Mouse (Mus musculus) ES-E14 (cell line): Measurements from ENCODE around the gene Itpr1. TPM values are rescaled to one million over a fixed set of nuclear protein-coding genes. Genes with fewer than 3 reads are reported as not detected.

ENCODE experiments used
- DNase-seq: peaks from one replicate; pipeline ENCODE4 v3.0.0-alpha.2; 2013; ENCODE audit warnings: low read depth, low spot score
- H3K27ac ChIP-seq: 2 replicates; pipeline ENCODE4 v1.5.1; 2012; ENCODE audit warnings: low read depth, mild to moderate bottlenecking, low read length, moderate library complexity, mixed read lengths; ENCODE audit not compliant: poor library complexity, insufficient read depth, severe bottlenecking
- H3K36me3 ChIP-seq: 2 replicates; pipeline ENCODE4 v1.6.1; 2012; ENCODE audit warnings: mild to moderate bottlenecking, low read length, moderate library complexity, mixed read lengths; ENCODE audit not compliant: control insufficient read depth, poor library complexity, insufficient read depth, severe bottlenecking
- H3K4me1 ChIP-seq, 2 experiments: fragments of 150-350 bp in 1 of 2; sonication (generic) in 1 of 2; 2 replicates each; pipeline ENCODE4 v1.6.1; 2012; ENCODE audit warnings: low read length in 2 of 2, mild to moderate bottlenecking in 1 of 2, mixed read lengths in 1 of 2; ENCODE audit not compliant: control insufficient read depth in 2 of 2, insufficient read depth in 2 of 2, poor library complexity in 1 of 2
- H3K4me3 ChIP-seq, 2 experiments: fragments of 150-350 bp in 1 of 2; sonication (generic) in 1 of 2; 2 replicates each; pipeline ENCODE4 v1.5.1; 2012; ENCODE audit warnings: low read length in 2 of 2, low read depth in 1 of 2, mild to moderate bottlenecking in 1 of 2, mixed read lengths in 1 of 2; ENCODE audit not compliant: insufficient read depth in 1 of 2, poor library complexity in 1 of 2, severe bottlenecking in 1 of 2
- H3K9ac ChIP-seq: 2 replicates; pipeline ENCODE4 v1.6.1; 2012; ENCODE audit warnings: low read depth, mild to moderate bottlenecking, low read length, mixed read lengths; ENCODE audit not compliant: poor library complexity, insufficient read depth, severe bottlenecking
- H3K9me3 ChIP-seq: fragments of 150-350 bp; sonication (generic); 2 replicates; pipeline ENCODE4 v1.6.1; 2012; ENCODE audit warnings: low read depth, mild to moderate bottlenecking, low read length; ENCODE audit not compliant: control insufficient read depth, insufficient read depth
- CHD2 ChIP-seq: IDR thresholded peaks from 2 replicates; pipeline ENCODE4 v1.6.1; 2014; ENCODE audit warnings: mild to moderate bottlenecking, low read depth, low read length, inconsistent platforms
- HCFC1 ChIP-seq: IDR thresholded peaks from 2 replicates; pipeline ENCODE4 v1.6.1; 2012; ENCODE audit warnings: low read length, inconsistent platforms, borderline replicate concordance; ENCODE audit not compliant: insufficient read depth
- MAFK ChIP-seq: IDR thresholded peaks from 2 replicates; pipeline ENCODE4 v1.6.1; 2014; ENCODE audit warnings: mild to moderate bottlenecking, low read depth, low read length, inconsistent platforms; ENCODE audit not compliant: insufficient read depth
- ZC3H11A ChIP-seq: IDR thresholded peaks from 2 replicates; pipeline ENCODE4 v1.6.1; 2012; ENCODE audit warnings: low read depth, mild to moderate bottlenecking, inconsistent platforms, low read length, borderline replicate concordance
- ZNF384 ChIP-seq: IDR thresholded peaks from 2 replicates; pipeline ENCODE4 v1.6.1; 2012; ENCODE audit warnings: low read depth, low read length, inconsistent platforms
- in situ Hi-C, 2 experiments: fragments of 600-800 bp; cut with MboI; formaldehyde crosslinking; loops; one replicate each; pipeline ENCODE4 v1.15.1; 2025; ENCODE audit warnings: low sequenced_read_pairs in 2 of 2, inconsistent platforms in 1 of 2; ENCODE audit not compliant: unreplicated experiment in 2 of 2
- total RNA-seq: library from RNA; depleted of rRNA; stranded (reverse); fragments of 300-350 nt; gene quantifications from 2 replicates; pipeline ENCODE4 v1.2.3, GENCODE M21; 2012

The Itpr1 gene
- total RNA-seq, 1 experiment, result 52.8 TPM

DNA sequence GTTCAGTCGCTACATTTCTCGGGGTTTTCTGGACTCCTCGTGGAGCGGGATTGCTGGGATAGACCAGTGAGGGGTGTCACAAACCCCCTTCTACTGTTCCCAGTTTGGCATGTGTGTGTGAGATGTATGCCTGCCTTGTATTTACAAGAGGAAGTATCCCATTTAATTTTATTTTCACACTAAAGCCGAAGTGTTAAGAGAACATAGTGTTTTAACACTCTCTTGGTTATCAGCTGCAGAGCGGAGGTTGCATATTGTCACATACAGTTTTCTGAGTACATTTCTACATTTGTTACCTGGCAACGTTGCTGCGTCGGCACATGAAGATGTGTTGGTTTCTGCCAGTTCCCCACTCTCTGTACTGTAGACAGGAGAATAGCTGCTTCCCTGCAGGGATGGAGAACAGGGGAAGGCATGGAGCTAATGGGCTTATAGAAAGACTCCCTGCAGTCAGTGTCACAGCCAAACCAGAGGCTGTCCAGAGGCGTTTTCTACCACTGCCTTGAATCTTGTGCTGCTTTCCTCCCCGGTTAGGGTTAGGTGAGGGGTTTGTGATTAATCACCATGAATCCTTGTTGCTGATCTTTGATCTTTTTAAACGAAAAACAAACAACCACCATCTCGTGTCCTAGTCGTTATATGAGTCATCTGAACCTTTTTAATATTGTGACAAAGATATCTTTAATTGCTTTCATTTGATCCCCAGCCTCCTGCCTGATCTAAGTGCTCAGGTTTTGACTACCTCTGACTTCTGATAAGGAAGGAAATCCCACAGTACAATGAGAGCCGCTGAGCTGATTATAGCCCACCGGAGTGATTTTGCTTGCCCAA is 241.4 kb downstream of the Itpr1 start:
- peaks cover 6 to 27% of the 10 kb centered on the region in 2 experiments for H3K4me1 ChIP-seq
- H3K36me3 ChIP-seq, result no peaks in the 10 kb centered on the region
- TF ChIP-seq HCFC1 (no peak), CHD2 (no peak), MAFK (no peak), ZNF384 (no peak), ZC3H11A (no peak)
- in situ Hi-C loops, result no loop called here
- H3K9ac ChIP-seq, result no peak overlapping the region
- H3K4me3 ChIP-seq, result no peak overlapping the region
- no peaks in the 10 kb centered on the region for H3K9me3 ChIP-seq
- H3K27ac ChIP-seq, result no peak overlapping the region
- no peak for DNase-seq

DNA sequence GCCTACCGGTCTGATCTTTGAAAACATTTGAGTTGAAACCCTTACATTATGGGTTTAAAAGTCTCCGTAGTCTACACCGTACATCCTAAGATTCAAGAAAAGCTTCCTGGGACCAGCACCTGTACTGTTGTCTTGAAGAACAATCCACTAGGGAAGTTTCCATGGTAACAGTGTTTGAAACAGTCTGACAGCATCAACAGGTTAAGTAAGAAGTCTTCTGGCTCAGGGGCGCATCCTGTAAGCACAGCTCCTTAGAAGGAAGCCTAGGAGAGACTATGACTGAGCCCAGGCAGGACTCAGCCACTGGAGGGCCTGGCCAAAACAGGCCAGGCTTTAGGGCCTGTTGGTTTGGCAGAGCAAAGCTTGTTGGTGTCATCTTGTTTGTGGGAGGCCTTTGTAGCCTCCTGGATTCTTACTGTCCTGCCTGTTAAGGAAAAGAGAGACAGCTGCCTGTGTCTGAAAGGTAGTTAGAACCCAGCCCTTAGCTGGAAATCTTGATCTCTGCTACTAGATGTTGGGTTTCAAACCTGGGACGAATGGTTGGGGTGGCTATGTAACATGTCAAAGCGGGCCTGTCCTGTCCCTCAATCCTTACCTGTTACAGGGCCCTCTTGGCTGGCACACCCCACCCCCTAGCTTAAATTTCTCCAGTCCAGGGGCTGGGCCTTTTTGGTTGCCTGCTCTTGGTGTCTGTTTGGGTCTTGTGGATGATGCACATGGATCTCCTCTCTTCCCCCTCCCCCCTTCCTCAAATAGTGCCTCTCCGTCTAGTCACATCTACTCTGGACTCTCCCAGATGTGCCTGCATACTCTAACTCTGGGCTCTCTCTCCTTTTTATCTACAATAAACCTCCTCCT is 242.3 kb downstream of the Itpr1 start:
- no peaks in the 10 kb centered on the region for H3K9me3 ChIP-seq
- H3K9ac ChIP-seq, result no peak overlapping the region
- H3K36me3 ChIP-seq, result no peaks in the 10 kb centered on the region
- peak overlapping the region; percentile 26; the same call in 1 of the 2 replicates for H3K27ac ChIP-seq
- TF ChIP-seq CHD2 (no peak), MAFK (no peak), ZC3H11A (no peak), ZNF384 (no peak), HCFC1 (no peak)
- no peak for DNase-seq
- in situ Hi-C loops, result no loop called here
- no peak overlapping the region for H3K4me3 ChIP-seq
- peaks cover 6 to 27% of the 10 kb centered on the region in 2 experiments for H3K4me1 ChIP-seq

GRCm38 (mm10) chr6:108456231-108457062 is 243.6 kb downstream of the Itpr1 start:
- peak; percentile 76 for DNase-seq
- peak overlapping the region; percentile 29 for H3K9ac ChIP-seq
- in situ Hi-C loops, result no loop called here
- H3K36me3 ChIP-seq, result no peaks in the 10 kb centered on the region
- H3K4me1 ChIP-seq, result peaks cover 6 to 27% of the 10 kb centered on the region in 2 experiments
- H3K9me3 ChIP-seq, result no peaks in the 10 kb centered on the region
- H3K4me3 ChIP-seq, result peak overlapping the region in 1 of 2 experiments; percentile 24; a peak in 2 of 4 replicates
- TF ChIP-seq HCFC1, result no peak
- H3K27ac ChIP-seq, result peak overlapping the region; percentile 68

DNA sequence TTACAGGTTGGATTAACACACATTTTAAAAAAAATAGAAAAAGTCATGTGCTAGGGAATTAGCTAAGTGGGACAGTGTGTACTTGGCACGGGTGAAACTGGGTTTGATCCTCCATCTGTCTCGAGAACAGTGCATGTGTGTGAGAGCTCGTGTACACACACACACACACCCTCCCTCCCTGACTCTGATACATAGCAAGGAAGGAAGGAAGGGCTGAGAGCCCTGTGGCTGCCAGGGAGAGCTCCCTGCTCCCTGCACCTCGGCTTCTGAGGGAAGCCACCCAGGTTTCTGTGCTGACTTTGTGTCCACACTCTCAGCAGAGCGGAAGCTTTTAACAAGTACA is 244.1 kb downstream of the Itpr1 start:
- Histone ChIP-seq H3K4me1 (peaks cover 6 to 27% of the 10 kb centered on the region in 2 experiments), H3K9me3 (no peaks in the 10 kb centered on the region), H3K9ac (peak overlapping the region; percentile 49), H3K4me3 (no peak overlapping the region), H3K27ac (peak overlapping the region; percentile 68), H3K36me3 (no peaks in the 10 kb centered on the region)
- no peak for DNase-seq
- in situ Hi-C loops, result no loop called here
- TF ChIP-seq CHD2, result no peak
- no peak for TF ChIP-seq HCFC1
- TF ChIP-seq MAFK, result no peak
- no peak for TF ChIP-seq ZNF384
- no peak for TF ChIP-seq ZC3H11A
